Mouse (Mus musculus): ENCODE data around the gene Ctf2. TPM values are rescaled to one million over a fixed set of nuclear protein-coding genes. Genes with fewer than 3 reads are reported as not detected.

Gene Ctf2
- total RNA-seq (2023) = not detected

GRCm38 (mm10) chr7:127732066-127732465 lies at the start of gene Ctf2:
Gene Ctf2 (minus strand): TSS chr7:127732166.

GRCm38 (mm10) chr7:127776426-127776825 lies 44.5 kb upstream of the Ctf2 start, which contains the start of gene Setd1a:
Gene Setd1a (plus strand): TSS chr7:127776670.

DNA sequence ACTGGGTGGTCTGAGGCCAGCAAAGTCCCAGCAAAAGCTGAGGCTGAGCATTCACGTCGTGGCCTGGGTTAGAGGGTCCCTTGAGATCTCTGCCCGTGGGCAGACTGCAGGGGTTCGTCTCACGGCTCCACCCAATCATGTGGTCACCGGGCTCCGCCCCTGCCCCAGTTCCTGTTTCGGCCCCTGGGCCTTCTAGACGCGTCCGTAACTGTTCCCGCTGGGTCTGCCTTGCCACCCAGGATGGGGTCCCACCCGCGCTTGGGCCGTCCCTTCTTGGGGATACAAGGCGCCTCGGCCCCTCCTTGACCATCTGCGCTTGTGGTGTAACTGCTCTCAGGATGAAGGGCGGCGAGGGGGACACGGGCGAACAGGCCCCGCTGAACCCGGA lies 37.7 kb upstream of the Ctf2 start, which contains the start of gene Orai3:
Orai3 (plus strand) TSS at position 165 of the 388 bp plus-strand sequence.

DNA sequence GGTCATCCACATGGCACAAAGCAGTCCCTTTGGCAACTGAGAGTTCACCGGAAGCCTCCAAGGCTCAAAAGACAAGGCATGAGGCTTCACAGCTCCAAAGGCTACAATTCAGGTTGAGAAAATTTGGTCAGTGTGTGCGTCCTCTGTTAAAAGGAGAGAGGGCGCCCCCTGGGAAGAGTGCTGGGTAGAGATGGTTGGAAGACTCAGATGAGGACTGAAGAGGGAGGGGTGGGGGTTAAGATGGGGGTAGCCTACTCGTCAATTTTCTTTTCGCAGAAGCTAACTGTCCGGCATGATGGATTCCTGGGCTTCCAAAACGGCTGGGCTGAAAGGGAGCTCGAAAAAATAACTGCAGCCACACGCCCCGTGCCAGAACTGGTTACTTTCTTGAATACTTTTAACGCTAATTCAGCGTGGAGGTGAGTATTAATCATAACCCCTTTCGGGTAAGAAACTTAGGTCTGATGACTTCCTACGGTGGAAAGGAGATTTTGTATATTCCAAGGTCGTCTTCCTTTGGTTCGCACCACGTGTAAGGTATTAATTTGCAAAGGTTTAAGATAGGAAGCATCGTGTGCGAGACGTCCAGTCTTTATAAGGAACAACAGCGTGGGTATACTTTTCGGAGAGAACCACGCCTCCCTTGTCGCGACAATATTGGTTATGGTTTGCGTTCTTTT lies 12.5 kb upstream of the Ctf2 start, which contains the start of gene Fbxl19:
Fbxl19 (plus strand) TSS at position 178 of the 680 bp plus-strand sequence.

DNA sequence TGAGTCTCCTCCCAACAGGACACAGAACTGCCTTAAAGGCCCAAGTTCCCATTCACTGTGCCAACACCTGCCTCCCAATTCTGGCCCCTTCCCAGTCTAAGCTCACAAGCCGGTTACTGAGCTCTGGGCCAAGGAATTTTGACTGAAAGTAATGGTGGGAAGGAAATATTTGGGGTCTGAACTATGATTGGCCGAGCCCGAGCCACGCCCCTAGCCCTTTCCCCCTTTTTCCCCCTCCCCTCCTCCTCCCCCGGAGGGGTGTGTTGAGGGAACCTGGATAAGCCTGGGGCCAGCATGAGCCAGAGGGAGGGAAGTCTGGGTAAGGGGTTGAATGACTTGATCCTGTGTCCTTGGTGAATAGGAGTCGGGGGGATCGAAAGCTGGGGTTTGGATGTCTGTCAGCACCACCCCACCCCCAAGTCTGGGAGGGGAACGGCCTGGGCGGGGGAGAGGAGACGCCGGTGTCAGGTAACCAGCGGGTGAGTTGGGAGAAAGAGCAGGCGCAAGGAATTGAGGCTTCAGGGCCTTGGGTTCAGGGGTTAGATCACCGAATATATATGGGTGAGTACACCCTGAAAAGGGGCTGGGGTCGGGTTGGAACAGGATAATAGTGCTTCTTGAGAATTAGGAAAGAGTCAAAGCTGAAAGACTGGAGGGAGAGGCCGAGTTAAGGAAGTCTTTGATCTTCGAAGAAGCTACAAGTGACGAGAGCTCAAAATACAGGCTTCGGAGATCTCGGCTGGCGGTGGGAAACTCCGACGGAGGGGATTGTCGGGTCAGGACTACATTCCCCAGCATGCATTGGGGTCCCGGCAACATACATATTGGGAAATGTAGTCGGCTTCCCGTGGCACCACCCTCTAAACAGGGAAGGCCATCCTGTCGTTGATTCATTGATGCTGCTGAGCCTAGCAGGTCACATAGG lies 19.2 kb downstream of the Ctf2 start, which contains the start of gene Ctf1:
Ctf1 (plus strand) TSS at position 276 of the 925 bp plus-strand sequence.

GRCm38 (mm10) chr7:127708207-127709078 lies 23.5 kb downstream of the Ctf2 start, which contains the start of gene Bcl7c:
Gene Bcl7c (minus strand): TSS chr7:127708933.

Other genes starting within 250 kb of the Ctf2 start
- 197 TPM for gene Srcap, start 220.2 kb downstream of the Ctf2 start, total RNA-seq (2023)
- 42.5 TPM for gene Gm42715, start 212.6 kb downstream of the Ctf2 start, total RNA-seq (2023)
- gene Tmem265, start 170.8 kb downstream of the Ctf2 start, total RNA-seq (2023) = 4.4 TPM
- gene Phkg2, start 158.8 kb downstream of the Ctf2 start, total RNA-seq (2023) = 149 TPM
- not detected for gene Ccdc189, start 143.6 kb downstream of the Ctf2 start, total RNA-seq (2023)
- gene Rnf40, start 143.4 kb downstream of the Ctf2 start, total RNA-seq (2023) = 117 TPM
- 1.9 TPM for gene Zfp629, start 116.4 kb downstream of the Ctf2 start, total RNA-seq (2023)
- gene Bcl7c, start 23.2 kb downstream of the Ctf2 start, total RNA-seq (2023) = 25.3 TPM
- not detected for gene Ctf1, start 19.4 kb downstream of the Ctf2 start, total RNA-seq (2023)
- gene Fbxl19, start 12.4 kb upstream of the Ctf2 start, total RNA-seq (2023) = 4.6 TPM
- 13.8 TPM for gene Orai3, start 37.6 kb upstream of the Ctf2 start, total RNA-seq (2023)
- 73.7 TPM for gene Setd1a, start 44.5 kb upstream of the Ctf2 start, total RNA-seq (2023)
- gene Gm49388, start 53.4 kb upstream of the Ctf2 start, total RNA-seq (2023) = not detected
- 3.0 TPM for gene Hsd3b7, start 68.4 kb upstream of the Ctf2 start, total RNA-seq (2023)
- gene Stx4a, start 92.1 kb upstream of the Ctf2 start, total RNA-seq (2023) = 110 TPM
- not detected for gene Stx1b, start 92.4 kb upstream of the Ctf2 start, total RNA-seq (2023)
- gene Zfp646, start 144.1 kb upstream of the Ctf2 start, total RNA-seq (2023) = 87.3 TPM
- gene Zfp668, start 144.7 kb upstream of the Ctf2 start, total RNA-seq (2023) = 23.2 TPM
- 0.24 TPM for gene Prss53, start 158.8 kb upstream of the Ctf2 start, total RNA-seq (2023)
- not detected for gene Gm21974, start 163.3 kb upstream of the Ctf2 start, total RNA-seq (2023)
- 13.8 TPM for gene Vkorc1, start 163.5 kb upstream of the Ctf2 start, total RNA-seq (2023)
- 22.0 TPM for gene Bckdk, start 171.9 kb upstream of the Ctf2 start, total RNA-seq (2023)
- 41.4 TPM for gene Kat8, start 180.3 kb upstream of the Ctf2 start, total RNA-seq (2023)
- gene Prss8, start 197.9 kb upstream of the Ctf2 start, total RNA-seq (2023) = not detected
- gene Prss36, start 214.6 kb upstream of the Ctf2 start, total RNA-seq (2023) = 1.0 TPM
- 801 TPM for gene Fus, start 235.3 kb upstream of the Ctf2 start, total RNA-seq (2023)

Measured in CD8-positive naive resting alpha-beta T cell, adult 57 days (primary cell).